Mouse (Mus musculus) megakaryocyte-erythroid progenitor cell, adult 5-6 weeks (primary cell): ENCODE data around the gene Vps8. TPM values are rescaled to one million over a fixed set of nuclear protein-coding genes. Genes with fewer than 3 reads are reported as not detected.

Experiments used
- ATAC-seq: replicated peaks from 2 replicates; pipeline ENCODE4 v1.8.0; 2016; ENCODE audit warnings: mild to moderate bottlenecking, inconsistent platforms; ENCODE audit not compliant: severe bottlenecking, poor library complexity, low FRiP score, low TSS enrichment
- total RNA-seq, 2 experiments: library from RNA; stranded (forward) in 1 of 2; stranded (reverse) in 1 of 2; fragments of 200-1000, 215-1000 nt in 1 of 2; fragments of >200 nt in 1 of 2; fragmentation: Nextera tagmentation in 1 of 2; gene quantifications; 2 replicates each; pipeline ENCODE4 v1.2.3; 2014 to 2017

The Vps8 gene
- total RNA-seq (2014; fragmentation: Nextera tagmentation) (16.0 and 35.0 TPM in 2 replicates), total RNA-seq (2017) (24.2 and 25.9 TPM in 2 replicates)

GRCm38 (mm10) chr16:21422645-21423545, at the start of gene Vps8:
Gene Vps8 (plus strand): TSS chr16:21423118.
- peak; percentile 96 for ATAC-seq

- no peak for ATAC-seq
Measured at GRCm38 (mm10) chr16:21373316-21373960, 49.5 kb upstream of the Vps8 start.

- ATAC-seq: no peak
Measured at GRCm38 (mm10) chr16:21374067-21374466, 48.9 kb upstream of the Vps8 start.

- ATAC-seq: no peak
Measured at GRCm38 (mm10) chr16:21375147-21375546, 47.8 kb upstream of the Vps8 start.

GRCm38 (mm10) chr16:21376316-21376715, 46.6 kb upstream of the Vps8 start:
- no peak for ATAC-seq

GRCm38 (mm10) chr16:21376949-21377604, 45.8 kb upstream of the Vps8 start:
- no peak for ATAC-seq

GRCm38 (mm10) chr16:21377605-21377968, 45.3 kb upstream of the Vps8 start:
- no peak for ATAC-seq

- ATAC-seq: no peak
Measured at GRCm38 (mm10) chr16:21381469-21381868, 41.4 kb upstream of the Vps8 start.

- 0 out of 2 replicates have a peak, but pooled peaks have one; percentile 33 for ATAC-seq
Measured at GRCm38 (mm10) chr16:21382152-21382911, 40.6 kb upstream of the Vps8 start.

GRCm38 (mm10) chr16:21385926-21386881, 36.7 kb upstream of the Vps8 start:
- ATAC-seq: no peak

GRCm38 (mm10) chr16:21389316-21389715, 33.6 kb upstream of the Vps8 start:
- ATAC-seq: no peak

GRCm38 (mm10) chr16:21390744-21391143, 32.2 kb upstream of the Vps8 start:
- ATAC-seq: no peak

GRCm38 (mm10) chr16:21392099-21392498, 30.8 kb upstream of the Vps8 start:
- ATAC-seq: 0 out of 2 replicates have a peak, but pooled peaks have one; percentile 48

GRCm38 (mm10) chr16:21392517-21393112, 30.3 kb upstream of the Vps8 start:
- peak; percentile 87 for ATAC-seq

- ATAC-seq: no peak
Measured at GRCm38 (mm10) chr16:21395546-21395945, 27.4 kb upstream of the Vps8 start.

- no peak for ATAC-seq
Measured at GRCm38 (mm10) chr16:21397681-21398080, 25.2 kb upstream of the Vps8 start.

- ATAC-seq: no peak
Measured at GRCm38 (mm10) chr16:21398345-21399051, 24.4 kb upstream of the Vps8 start.
